Mouse (Mus musculus): ENCODE measurements around the gene Gm49321.

DNA sequence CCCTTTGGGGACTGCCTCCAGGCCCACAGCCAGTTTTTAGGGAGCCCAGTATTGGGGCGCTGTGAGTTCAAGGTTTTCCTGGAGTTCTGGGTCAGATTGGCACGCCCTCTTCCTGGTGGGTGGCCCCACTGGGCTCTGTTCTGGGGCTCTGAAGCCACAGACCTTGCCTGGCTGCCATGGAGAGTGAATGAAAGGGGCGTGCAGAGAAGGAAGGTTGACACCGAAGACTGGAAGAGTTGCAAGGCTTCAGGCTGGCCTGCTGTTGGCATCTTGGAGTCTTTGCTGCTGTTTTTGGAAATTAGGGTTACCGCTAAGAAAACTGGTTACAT is 60.6 kb downstream of the Gm49321 start:
- TF ChIP-seq CTCF (IDR thresholded peaks at IDR 0.05; ENCODE audit: extremely low read depth, insufficient read depth, low read length) (no peak), POLR2A (IDR thresholded peaks at IDR 0.05; ENCODE audit: extremely low read depth, insufficient read depth, low read length) (no peak)

Measured in cortical plate, adult 2 months (tissue).